ENCODE assay signal across 8 mouse cellular contexts in genomic region chr11:118401760-118402280, GRCm38 (mm10). TPM values are rescaled to one million over a fixed set of nuclear protein-coding genes. Genes with fewer than 3 reads are reported as not detected.
DNase-seq lines count a peak whose midpoint lies in the region; ATAC-seq and TF ChIP-seq lines count a peak whose summit lies in the region.

Gene Lgals3bp, minus strand, starts transcription at chr11:118402092.

- no peak; a peak in 1 of 6 replicates for TF ChIP-seq CTCF in MEL (IDR thresholded peaks at IDR 0.05 in 2 of 3, conservative IDR thresholded peaks at IDR 0.05 in 1 of 3; ENCODE audit: control insufficient read depth in 1 of 3, insufficient read depth in 1 of 3, low read depth in 2 of 3, low read length in 3 of 3, poor library complexity in 1 of 3, severe bottlenecking in 1 of 3)

- WGBS in liver, embryonic 16.5 days (ENCODE audit: insufficient replicate concordance), result 35% methylated on average over 7 of the region's 7 CpGs
- WGBS in midbrain, embryonic 13.5 days, result 63% methylated on average over 7 of the region's 7 CpGs

- H3K4me1 ChIP-seq in MEL (ENCODE audit: control insufficient read depth in 1 of 2, insufficient read depth in 2 of 2, low read length in 2 of 2), result peaks cover 10 to 24% of the 10 kb centered on the region in 2 experiments
- H3K4me1 ChIP-seq in liver, embryonic 16.5 days (ENCODE audit: control insufficient read depth, low read depth, low read length), result peaks cover 15% of the 10 kb centered on the region
- H3K4me1 ChIP-seq in midbrain, embryonic 13.5 days (replicated peaks), result no peaks in the 10 kb centered on the region

- no peaks in the 10 kb centered on the region for H3K9me3 ChIP-seq in MEL (replicated peaks; ENCODE audit: insufficient read depth, low read length)
- no peaks in the 10 kb centered on the region for H3K9me3 ChIP-seq in liver, embryonic 16.5 days (replicated peaks; ENCODE audit: control insufficient read depth, low read length)
- no peaks in the 10 kb centered on the region for H3K9me3 ChIP-seq in midbrain, embryonic 13.5 days

- H3K79me2 ChIP-seq in MEL (ENCODE audit: control insufficient read depth, insufficient read depth, low read length, poor library complexity), result no peaks in the 10 kb centered on the region

- TF ChIP-seq RAD21 in MEL (IDR thresholded peaks at IDR 0.05; ENCODE audit: low read depth, low read length), result no peak

- H3K4me3 ChIP-seq in MEL (ENCODE audit: control insufficient read depth in 1 of 2, insufficient read depth in 1 of 2, low read depth in 2 of 2, low read length in 2 of 2), result no peak within 1 kb of the TSS; a peak in 1 of 4 replicates
- peak within 1 kb of the TSS; percentile 30 for H3K4me3 ChIP-seq in liver, embryonic 16.5 days (ENCODE audit: low read depth, low read length)
- H3K4me3 ChIP-seq in midbrain, embryonic 13.5 days (replicated peaks), result no peak within 1 kb of the TSS

- TF ChIP-seq EP300 in MEL (IDR thresholded peaks at IDR 0.05; ENCODE audit: low read depth in 1 of 2, low read length in 2 of 2), result no peak

- H3K36me3 ChIP-seq in MEL (ENCODE audit: control insufficient read depth in 1 of 2, insufficient read depth in 2 of 2, low read length in 2 of 2), result peaks cover 0 to 21% of the 10 kb centered on the region in 2 experiments; a peak in 2 of 4 replicates
- H3K36me3 ChIP-seq in liver, embryonic 16.5 days (ENCODE audit: control insufficient read depth, insufficient read depth), result no peaks in the 10 kb centered on the region
- peaks cover 15% of the 10 kb centered on the region for H3K36me3 ChIP-seq in midbrain, embryonic 13.5 days

- TF ChIP-seq POLR2A in MEL (IDR thresholded peaks at IDR 0.05; ENCODE audit: control insufficient read depth in 1 of 2, insufficient read depth in 1 of 2, low read depth in 1 of 2, low read length in 2 of 2, poor library complexity in 1 of 2), result no peak

- intact Hi-C loops in heart, postnatal 25 days (cut with DNase I), result no loop called here

- peak within 1 kb of the TSS; percentile 49 for H3K27ac ChIP-seq in MEL (ENCODE audit: control insufficient read depth, low read depth, low read length)
- peak within 1 kb of the TSS; percentile 81 for H3K27ac ChIP-seq in liver, embryonic 16.5 days (ENCODE audit: low read length)
- H3K27ac ChIP-seq in midbrain, embryonic 13.5 days, result no peak within 1 kb of the TSS

- no peaks in the 10 kb centered on the region for H3K27me3 ChIP-seq in MEL (ENCODE audit: control insufficient read depth in 1 of 2, insufficient read depth in 2 of 2, low read length in 2 of 2)
- no peaks in the 10 kb centered on the region for H3K27me3 ChIP-seq in liver, embryonic 16.5 days (ENCODE audit: control insufficient read depth, insufficient read depth, low read depth, low read length)
- no peaks in the 10 kb centered on the region for H3K27me3 ChIP-seq in midbrain, embryonic 13.5 days

- H3K9ac ChIP-seq in MEL (ENCODE audit: control insufficient read depth, low read depth, low read length, poor library complexity, severe bottlenecking), result peak within 1 kb of the TSS; percentile 29
- H3K9ac ChIP-seq in liver, embryonic 16.5 days (ENCODE audit: low read depth, low read length), result peak within 1 kb of the TSS; percentile 25; the same call in 1 of the 2 replicates
- no peak within 1 kb of the TSS for H3K9ac ChIP-seq in midbrain, embryonic 13.5 days (replicated peaks)

- peak; percentile 52 for ATAC-seq in erythroblast, adult 5-6 weeks (replicated peaks; ENCODE audit: low FRiP score, poor library complexity, severe bottlenecking)
- peak; percentile 86 for ATAC-seq in liver, embryonic 16.5 days (ENCODE audit: low read depth)
- ATAC-seq in midbrain, embryonic 13.5 days, result no peak

- peak; percentile 36 for DNase-seq in MEL (ENCODE audit: low read depth, low spot score)
- peak; percentile 47 for DNase-seq in adrenal gland, postnatal 25 days
- peak; percentile 53 for DNase-seq in heart, postnatal 25 days (ENCODE audit: low spot score)
- DNase-seq in layer of hippocampus, adult 18-20 months (ENCODE audit: low spot score in 2 of 2), result peak; percentile 43 to 73
- peak; percentile 49 to 63 for DNase-seq in right cerebral cortex, adult 2 months (ENCODE audit: low spot score in 2 of 2)

- peak within 1 kb of the TSS; percentile 51 for H3K4me2 ChIP-seq in liver, embryonic 16.5 days (ENCODE audit: low read depth, low read length)
- no peak within 1 kb of the TSS for H3K4me2 ChIP-seq in midbrain, embryonic 13.5 days (replicated peaks)

TF ChIP-seq in MEL, 35 proteins besides CTCF, POLR2A, EP300 and RAD21:
- TF ChIP-seq MYC (IDR thresholded peaks at IDR 0.05; ENCODE audit: low read depth, low read length) (no peak), ZC3H11A (IDR thresholded peaks at IDR 0.05; ENCODE audit: low read depth, low read length) (no peak), TCF12 (IDR thresholded peaks at IDR 0.05; ENCODE audit: low read depth, low read length) (no peak), MAX (IDR thresholded peaks at IDR 0.05; ENCODE audit: low read length) (peak; percentile 22; the same call in 1 of the 2 replicates), SIN3A (IDR thresholded peaks at IDR 0.05; ENCODE audit: low read length) (no peak)
TF ChIP-seq in MEL: peak in this region for 1.

RNA-seq across cellular contexts. Expression of gene Lgals3bp, which starts in this region (rescaled TPM):
- 1.4 and 3.0 TPM in 2 replicates for total RNA-seq in MEL (2012; rRNA removed)
- polyA plus RNA-seq in MEL (2012; ENCODE audit: insufficient read depth in 1 of 2, insufficient read length in 2 of 2, low read depth in 1 of 2, low replicate concordance in 2 of 2, missing spikeins in 1 of 2), result 10 to 100 TPM in 1 of 2 experiments, not detected in 1; 18.3 TPM
- total RNA-seq in adrenal gland, postnatal 25 days (2021), result 57.9 and 86.6 TPM in 2 replicates
- 54.5 and 58.0 TPM in 2 replicates for total RNA-seq in erythroblast, adult 5-6 weeks (2015; ENCODE audit: low replicate concordance)
- total RNA-seq in erythroblast, adult 5-6 weeks (2017; ENCODE audit: low replicate concordance), result 7.7 and 18.0 TPM in 2 replicates
- 10 to 100 TPM; 19.2 to 24.0 TPM for total RNA-seq in heart, postnatal 25 days (2021)
- total RNA-seq in layer of hippocampus, adult 18-20 months (2021), result 10 to 100 TPM; 18.3 to 18.8 TPM
- 33.9 and 43.7 TPM in 2 replicates for polyA plus RNA-seq in liver, embryonic 16.5 days (2015; fragmentation: Nextera tagmentation; extraction: Ambion mirVana)
- 1.7 and 2.3 TPM in 2 replicates for polyA plus RNA-seq in midbrain, embryonic 13.5 days (2015; fragmentation: Nextera tagmentation; extraction: Ambion mirVana)
